Mouse (Mus musculus) hindbrain, embryonic 12.5 days (tissue): ENCODE measurements around the gene 1700066M21Rik. TPM values are rescaled to one million over a fixed set of nuclear protein-coding genes. Genes with fewer than 3 reads are reported as not detected.

Experiments used
- ATAC-seq: fragments of 200-750 bp; cut with Nextera tagmentation; 2 replicates; pipeline ENCODE4 v1.8.0; 2017; ENCODE audit warnings: moderate TSS enrichment; ENCODE audit not compliant: low FRiP score
- H3K27ac ChIP-seq: fragments of 300-500 bp; sonication (generic); 2 replicates; pipeline ENCODE4 v1.5.1; 2016; ENCODE audit warnings: mild to moderate bottlenecking
- H3K27me3 ChIP-seq: fragments of 300-500 bp; sonication (generic); 2 replicates; pipeline ENCODE4 v1.6.1; 2016; ENCODE audit warnings: mild to moderate bottlenecking
- H3K36me3 ChIP-seq: fragments of 300-500 bp; sonication (generic); 2 replicates; pipeline ENCODE4 v1.6.1; 2016; ENCODE audit warnings: mild to moderate bottlenecking
- H3K4me1 ChIP-seq: fragments of 300-500 bp; sonication (generic); 2 replicates; pipeline ENCODE4 v1.6.1; 2016
- H3K4me2 ChIP-seq: fragments of 300-500 bp; sonication (generic); replicated peaks from 2 replicates; pipeline ENCODE4 v1.6.1; 2016; ENCODE audit warnings: mild to moderate bottlenecking
- H3K4me3 ChIP-seq: fragments of 300-500 bp; sonication (generic); 2 replicates; pipeline ENCODE4 v1.5.1; 2016; ENCODE audit warnings: mild to moderate bottlenecking
- H3K9ac ChIP-seq: fragments of 300-500 bp; sonication (generic); 2 replicates; pipeline ENCODE4 v1.6.1; 2016; ENCODE audit warnings: mild to moderate bottlenecking, moderate library complexity
- H3K9me3 ChIP-seq: fragments of 300-500 bp; sonication (generic); replicated peaks from 2 replicates; pipeline ENCODE4 v1.6.1; 2016; ENCODE audit warnings: mild to moderate bottlenecking
- WGBS: fragments of 180-500 bp; shearing (Covaris S2); methylation state at CpG from one replicate; pipeline ENCODE4 v1.1.7; 2016; 5-methylcytosine and 5-hydroxymethylcytosine counted together
- polyA plus RNA-seq: library from polyadenylated mRNA; unstranded; fragments of >200 nt; fragmentation: Nextera tagmentation; extraction: Ambion mirVana; gene quantifications from 2 replicates; pipeline ENCODE4 v1.2.1, GENCODE M21; 2016

1700066M21Rik gene
- polyA plus RNA-seq, result 14.6 and 17.2 TPM in 2 replicates

- Histone ChIP-seq H3K4me2 (peak within 1 kb of the TSS; percentile 93), H3K27me3 (no peaks in the 10 kb centered on the region), H3K9ac (peak within 1 kb of the TSS; percentile 94), H3K4me3 (peak within 1 kb of the TSS; percentile 93), H3K9me3 (no peaks in the 10 kb centered on the region), H3K4me1 (peaks cover 13% of the 10 kb centered on the region), H3K36me3 (no peaks in the 10 kb centered on the region), H3K27ac (peak within 1 kb of the TSS; percentile 89)
- WGBS, result under 1% methylated on average over 81 of the region's 81 CpGs
- ATAC-seq, result peak; percentile 96
These were observed at the start of gene 1700066M21Rik for GRCm38 (mm10) chr1:57377376-57378341. 1700066M21Rik (plus strand) TSS chr1:57377620.

- H3K27ac ChIP-seq, result no peak overlapping the region
- 82% methylated on average over 5 of the region's 5 CpGs for WGBS
- H3K4me1 ChIP-seq, result no peaks in the 10 kb centered on the region; the same call in 1 of the 2 replicates
- H3K36me3 ChIP-seq, result no peaks in the 10 kb centered on the region
- no peak overlapping the region for H3K4me2 ChIP-seq
- H3K27me3 ChIP-seq, result no peaks in the 10 kb centered on the region
- ATAC-seq, result no peak
- H3K9ac ChIP-seq, result no peak overlapping the region
- no peak overlapping the region for H3K4me3 ChIP-seq
- H3K9me3 ChIP-seq, result no peaks in the 10 kb centered on the region
These were observed 47.9 kb upstream of the 1700066M21Rik start for GRCm38 (mm10) chr1:57329285-57330093.

GRCm38 (mm10) chr1:57330228-57330627 is 47.2 kb upstream of the 1700066M21Rik start:
- Histone ChIP-seq H3K9ac (no peak overlapping the region), H3K4me1 (no peaks in the 10 kb centered on the region; the same call in 1 of the 2 replicates), H3K27ac (no peak overlapping the region), H3K4me2 (no peak overlapping the region), H3K9me3 (no peaks in the 10 kb centered on the region), H3K27me3 (no peaks in the 10 kb centered on the region), H3K36me3 (no peaks in the 10 kb centered on the region), H3K4me3 (no peak overlapping the region)
- WGBS, result 82% methylated on average over 6 of the region's 6 CpGs
- ATAC-seq, result no peak

GRCm38 (mm10) chr1:57332040-57332439 is 45.4 kb upstream of the 1700066M21Rik start:
- Histone ChIP-seq H3K27ac (no peak overlapping the region), H3K4me1 (no peaks in the 10 kb centered on the region; the same call in 1 of the 2 replicates), H3K4me3 (no peak overlapping the region), H3K9me3 (no peaks in the 10 kb centered on the region), H3K4me2 (no peak overlapping the region), H3K36me3 (no peaks in the 10 kb centered on the region), H3K27me3 (no peaks in the 10 kb centered on the region), H3K9ac (no peak overlapping the region)
- 17% methylated on average over 4 of the region's 4 CpGs for WGBS
- ATAC-seq, result no peak

GRCm38 (mm10) chr1:57333550-57334213 is 43.7 kb upstream of the 1700066M21Rik start:
- Histone ChIP-seq H3K27ac (no peak overlapping the region), H3K27me3 (no peaks in the 10 kb centered on the region), H3K9ac (no peak overlapping the region), H3K4me1 (no peaks in the 10 kb centered on the region; the same call in 1 of the 2 replicates), H3K9me3 (no peaks in the 10 kb centered on the region), H3K4me2 (no peak overlapping the region), H3K4me3 (no peak overlapping the region), H3K36me3 (no peaks in the 10 kb centered on the region)
- ATAC-seq, result no peak
- WGBS, result 33% methylated on average over 11 of the region's 11 CpGs

GRCm38 (mm10) chr1:57335200-57335599 is 42.2 kb upstream of the 1700066M21Rik start:
- Histone ChIP-seq H3K9ac (no peak overlapping the region), H3K4me1 (no peaks in the 10 kb centered on the region; the same call in 1 of the 2 replicates), H3K4me3 (no peak overlapping the region), H3K4me2 (no peak overlapping the region), H3K27ac (no peak overlapping the region), H3K27me3 (no peaks in the 10 kb centered on the region), H3K36me3 (no peaks in the 10 kb centered on the region), H3K9me3 (no peaks in the 10 kb centered on the region)
- WGBS, result 81% methylated on average over 5 of the region's 5 CpGs
- no peak for ATAC-seq

- Histone ChIP-seq H3K4me3 (no peak overlapping the region), H3K4me2 (no peak overlapping the region), H3K9me3 (no peaks in the 10 kb centered on the region), H3K4me1 (no peaks in the 10 kb centered on the region), H3K9ac (no peak overlapping the region), H3K36me3 (no peaks in the 10 kb centered on the region), H3K27me3 (no peaks in the 10 kb centered on the region), H3K27ac (no peak overlapping the region)
- ATAC-seq, result no peak
- whole genome bisulfite sequencing, result 61% methylated on average over 14 of the region's 14 CpGs
These were observed 38.1 kb upstream of the 1700066M21Rik start for GRCm38 (mm10) chr1:57339156-57339796.

GRCm38 (mm10) chr1:57341197-57341596 is 36.2 kb upstream of the 1700066M21Rik start:
- no peak overlapping the region for H3K27ac ChIP-seq
- H3K9me3 ChIP-seq, result no peaks in the 10 kb centered on the region
- H3K36me3 ChIP-seq, result no peaks in the 10 kb centered on the region
- ATAC-seq, result no peak
- no peak overlapping the region for H3K4me3 ChIP-seq
- no peaks in the 10 kb centered on the region for H3K27me3 ChIP-seq
- 15% methylated on average over 2 of the region's 2 CpGs for WGBS
- H3K9ac ChIP-seq, result no peak overlapping the region
- H3K4me2 ChIP-seq, result no peak overlapping the region
- H3K4me1 ChIP-seq, result no peaks in the 10 kb centered on the region

GRCm38 (mm10) chr1:57347487-57347886 is 29.9 kb upstream of the 1700066M21Rik start:
- Histone ChIP-seq H3K4me3 (no peak overlapping the region), H3K36me3 (no peaks in the 10 kb centered on the region), H3K27ac (no peak overlapping the region), H3K4me2 (no peak overlapping the region), H3K9ac (no peak overlapping the region), H3K27me3 (no peaks in the 10 kb centered on the region), H3K9me3 (no peaks in the 10 kb centered on the region), H3K4me1 (no peaks in the 10 kb centered on the region)
- no peak for ATAC-seq

DNA sequence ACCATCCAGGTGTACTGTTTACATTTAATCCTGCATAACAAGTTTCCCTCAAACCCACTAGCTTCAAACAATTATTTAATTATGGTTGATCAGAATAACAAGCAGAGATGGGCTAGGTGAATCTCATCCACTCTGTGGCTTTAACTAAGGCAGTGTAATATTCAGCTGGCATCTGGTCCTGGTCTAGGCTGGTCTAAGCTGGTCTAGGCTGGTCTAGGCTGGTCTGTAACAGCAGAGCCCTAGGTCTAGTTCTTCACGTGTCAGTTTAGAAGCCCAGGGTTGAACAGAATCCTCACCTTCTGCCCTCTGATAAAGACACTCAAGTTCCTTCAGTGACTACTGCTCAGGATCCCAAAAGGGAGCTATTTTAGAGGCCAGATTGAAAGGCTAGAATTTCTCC is 25.5 kb upstream of the 1700066M21Rik start:
- 66% methylated on average over 1 of the region's 1 CpGs for WGBS
- H3K4me3 ChIP-seq, result no peak overlapping the region

GRCm38 (mm10) chr1:57358546-57358945 is 18.9 kb upstream of the 1700066M21Rik start:
- ATAC-seq, result no peak
- no peak overlapping the region for H3K9ac ChIP-seq
- no peaks in the 10 kb centered on the region for H3K36me3 ChIP-seq
- no peak overlapping the region for H3K4me3 ChIP-seq
- WGBS, result 77% methylated on average over 5 of the region's 5 CpGs
- H3K4me1 ChIP-seq, result no peaks in the 10 kb centered on the region
- H3K9me3 ChIP-seq, result no peaks in the 10 kb centered on the region
- H3K27me3 ChIP-seq, result no peaks in the 10 kb centered on the region
- no peak overlapping the region for H3K27ac ChIP-seq
- H3K4me2 ChIP-seq, result no peak overlapping the region

More for the DNA sequence above, 25.5 kb upstream of the 1700066M21Rik start:
- Histone ChIP-seq H3K27ac (no peak overlapping the region), H3K27me3 (no peaks in the 10 kb centered on the region), H3K9ac (no peak overlapping the region), H3K4me2 (no peak overlapping the region), H3K4me1 (no peaks in the 10 kb centered on the region), H3K36me3 (no peaks in the 10 kb centered on the region), H3K9me3 (no peaks in the 10 kb centered on the region)
- ATAC-seq, result no peak
